Mouse (Mus musculus): ENCODE results near the gene Tpm3. TPM values are rescaled to one million over a fixed set of nuclear protein-coding genes. Genes with fewer than 3 reads are reported as not detected.
"Not testable (repeated sequence)": the region's sequence is repeated elsewhere in the genome, so short reads cannot be mapped to it uniquely, and the experiment has no call there.

Tpm3 gene
- polyA plus RNA-seq, 1 experiment from 2014 or later = 343 TPM

DNA sequence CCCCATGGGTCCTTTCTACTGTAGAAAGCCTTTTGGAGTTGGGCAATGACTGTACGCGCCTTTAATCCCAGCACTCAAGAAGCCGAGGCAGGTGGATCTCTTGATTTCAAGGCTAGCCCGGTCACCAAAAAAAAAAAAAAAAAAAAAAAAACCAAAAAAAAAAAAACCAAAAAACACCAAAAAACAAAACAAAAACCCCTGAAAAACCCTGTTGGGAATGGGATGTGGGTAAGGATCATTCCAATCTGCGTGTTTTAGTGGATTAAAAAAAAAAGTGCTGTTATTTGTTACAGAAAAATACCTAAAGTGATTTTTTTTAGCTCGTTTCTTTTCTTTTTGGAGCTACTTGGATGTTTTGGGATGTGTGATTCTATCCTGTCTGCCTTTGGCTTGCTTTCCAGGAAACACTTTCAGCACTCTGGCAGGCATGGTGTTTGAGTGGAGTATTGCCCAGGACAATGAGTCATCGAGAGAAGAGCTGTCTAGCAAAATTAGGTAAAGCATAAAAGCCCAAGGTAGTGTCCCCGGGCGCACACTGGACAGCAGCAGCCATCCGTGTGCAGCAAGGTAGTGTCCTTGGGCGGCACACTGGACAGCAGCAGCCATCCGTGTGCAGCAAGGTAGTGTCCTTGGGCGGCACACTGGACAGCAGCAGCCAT is 45.8 kb downstream of the Tpm3 start:
- H3K9ac ChIP-seq (ENCODE audit: low read depth, low read length) = no peak overlapping the region
- no peak for ATAC-seq
- no peak overlapping the region for H3K27ac ChIP-seq (ENCODE audit: low read depth, low read length)
- H3K4me1 ChIP-seq (ENCODE audit: control insufficient read depth, insufficient read depth, low read depth, low read length) = no peaks in the 10 kb centered on the region
- no peaks in the 10 kb centered on the region for H3K36me3 ChIP-seq (ENCODE audit: control insufficient read depth, insufficient read depth, low read length)
- 93% methylated on average over 13 of the region's 13 CpGs for WGBS
- no peaks in the 10 kb centered on the region for H3K9me3 ChIP-seq (ENCODE audit: control insufficient read depth, low read length)
- H3K27me3 ChIP-seq (replicated peaks; ENCODE audit: control insufficient read depth, insufficient read depth, low read length) = no peaks in the 10 kb centered on the region
- no peak overlapping the region for H3K4me2 ChIP-seq (ENCODE audit: low read length)
- no peak overlapping the region for H3K4me3 ChIP-seq (ENCODE audit: low read length)

- H3K4me2 ChIP-seq (ENCODE audit: low read length); H3K4me3 ChIP-seq (ENCODE audit: low read length); H3K9me3 ChIP-seq (ENCODE audit: control insufficient read depth, low read length); H3K27ac ChIP-seq (ENCODE audit: low read depth, low read length); ATAC-seq; H3K9ac ChIP-seq (ENCODE audit: low read depth, low read length); H3K36me3 ChIP-seq (ENCODE audit: control insufficient read depth, insufficient read depth, low read length); H3K27me3 ChIP-seq (replicated peaks; ENCODE audit: control insufficient read depth, insufficient read depth, low read length); H3K4me1 ChIP-seq (ENCODE audit: control insufficient read depth, insufficient read depth, low read depth, low read length): not testable (repeated sequence)
- 75% methylated on average over 5 of the region's 5 CpGs for whole genome bisulfite sequencing
Observed at GRCm38 (mm10) chr3:90122036-90122435, 49.6 kb downstream of the Tpm3 start.

DNA sequence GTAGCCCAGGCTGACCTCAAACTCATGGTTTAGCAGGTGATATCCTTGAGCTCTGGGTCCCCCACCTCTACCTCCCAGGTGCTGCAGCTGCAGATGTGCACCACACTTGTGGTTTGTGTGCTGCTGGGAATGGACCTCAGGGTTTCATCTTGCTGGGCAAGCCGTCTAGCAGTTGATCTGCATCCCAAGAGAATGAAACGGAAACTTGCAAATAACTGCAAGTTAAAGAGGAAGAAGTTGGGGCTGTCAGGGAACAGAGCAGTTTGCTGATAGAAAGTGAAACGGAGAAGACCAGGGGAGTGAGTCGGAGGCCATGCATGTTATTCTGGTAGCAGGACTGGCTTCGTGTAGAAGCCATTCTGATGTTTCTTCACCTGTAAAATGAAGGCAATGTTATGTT is 53.3 kb downstream of the Tpm3 start:
- ATAC-seq = no peak
- Histone ChIP-seq H3K9me3 (ENCODE audit: control insufficient read depth, low read length) (no peaks in the 10 kb centered on the region), H3K27me3 (replicated peaks; ENCODE audit: control insufficient read depth, insufficient read depth, low read length) (no peaks in the 10 kb centered on the region), H3K4me3 (ENCODE audit: low read length) (no peak overlapping the region), H3K36me3 (ENCODE audit: control insufficient read depth, insufficient read depth, low read length) (no peaks in the 10 kb centered on the region), H3K4me1 (ENCODE audit: control insufficient read depth, insufficient read depth, low read depth, low read length) (no peaks in the 10 kb centered on the region), H3K9ac (ENCODE audit: low read depth, low read length) (no peak overlapping the region), H3K4me2 (ENCODE audit: low read length) (no peak overlapping the region), H3K27ac (ENCODE audit: low read depth, low read length) (no peak overlapping the region)
- WGBS = 79% methylated on average over 5 of the region's 5 CpGs

DNA sequence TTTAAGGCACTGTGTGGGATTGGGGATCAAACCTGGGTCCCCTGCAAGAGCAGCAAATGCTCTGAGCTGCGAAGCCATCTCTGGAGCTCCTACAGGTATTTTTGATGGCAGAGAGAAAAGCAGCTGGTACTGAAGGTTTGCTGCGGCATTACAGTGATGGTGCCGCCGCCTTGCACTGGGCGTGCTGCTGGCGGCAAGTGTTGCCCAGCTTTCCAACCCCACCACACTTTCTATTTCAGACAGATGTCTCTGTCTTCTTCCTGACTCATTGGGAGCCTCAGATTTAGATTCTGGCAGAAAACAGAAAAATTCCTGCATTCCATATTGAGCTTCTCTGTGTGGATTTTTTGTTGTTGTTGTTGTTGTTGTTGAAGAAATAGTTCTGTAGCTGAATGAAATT is 55.4 kb downstream of the Tpm3 start:
- 94% methylated on average over 6 of the region's 6 CpGs for WGBS

DNA sequence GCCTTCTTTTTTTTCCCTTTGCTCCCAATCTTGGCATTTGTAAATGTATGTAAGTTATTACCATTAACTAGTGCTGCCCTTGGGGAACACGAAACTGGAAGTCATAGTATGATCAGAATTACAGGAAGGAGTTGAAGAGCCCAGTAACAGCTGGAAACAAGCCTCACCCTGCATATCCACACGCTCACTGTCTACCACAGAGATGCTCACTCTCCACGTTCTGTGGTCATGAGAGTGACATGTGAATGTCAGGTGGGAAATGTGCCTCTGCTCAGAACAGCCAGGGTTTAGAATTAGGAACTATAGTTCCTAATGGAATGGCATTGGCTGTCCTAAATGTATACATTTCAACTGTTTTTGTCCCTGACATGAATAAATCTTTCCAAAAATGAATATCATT is 60.3 kb downstream of the Tpm3 start:
- Histone ChIP-seq H3K4me1 (ENCODE audit: control insufficient read depth, insufficient read depth, low read depth, low read length) (no peaks in the 10 kb centered on the region), H3K4me2 (ENCODE audit: low read length) (no peak overlapping the region), H3K4me3 (ENCODE audit: low read length) (no peak overlapping the region), H3K36me3 (ENCODE audit: control insufficient read depth, insufficient read depth, low read length) (no peaks in the 10 kb centered on the region), H3K9ac (ENCODE audit: low read depth, low read length) (no peak overlapping the region), H3K27me3 (replicated peaks; ENCODE audit: control insufficient read depth, insufficient read depth, low read length) (no peaks in the 10 kb centered on the region), H3K27ac (ENCODE audit: low read depth, low read length) (no peak overlapping the region), H3K9me3 (ENCODE audit: control insufficient read depth, low read length) (no peaks in the 10 kb centered on the region)
- 76% methylated on average over 3 of the region's 3 CpGs for WGBS
- no peak for ATAC-seq

More for the DNA sequence above, 55.4 kb downstream of the Tpm3 start:
- no peak overlapping the region for H3K4me3 ChIP-seq (ENCODE audit: low read length)
- no peaks in the 10 kb centered on the region for H3K27me3 ChIP-seq (replicated peaks; ENCODE audit: control insufficient read depth, insufficient read depth, low read length)
- H3K4me1 ChIP-seq (ENCODE audit: control insufficient read depth, insufficient read depth, low read depth, low read length) = no peaks in the 10 kb centered on the region
- no peaks in the 10 kb centered on the region for H3K9me3 ChIP-seq (ENCODE audit: control insufficient read depth, low read length)
- H3K4me2 ChIP-seq (ENCODE audit: low read length) = no peak overlapping the region
- no peak overlapping the region for H3K9ac ChIP-seq (ENCODE audit: low read depth, low read length)
- H3K36me3 ChIP-seq (ENCODE audit: control insufficient read depth, insufficient read depth, low read length) = no peaks in the 10 kb centered on the region
- ATAC-seq = no peak
- H3K27ac ChIP-seq (ENCODE audit: low read depth, low read length) = no peak overlapping the region

- Histone ChIP-seq H3K9me3 (ENCODE audit: control insufficient read depth, low read length) (no peaks in the 10 kb centered on the region), H3K4me1 (ENCODE audit: control insufficient read depth, insufficient read depth, low read depth, low read length) (no peaks in the 10 kb centered on the region), H3K4me2 (ENCODE audit: low read length) (no peak overlapping the region), H3K27me3 (replicated peaks; ENCODE audit: control insufficient read depth, insufficient read depth, low read length) (no peaks in the 10 kb centered on the region), H3K27ac (ENCODE audit: low read depth, low read length) (no peak overlapping the region), H3K36me3 (ENCODE audit: control insufficient read depth, insufficient read depth, low read length) (no peaks in the 10 kb centered on the region), H3K4me3 (ENCODE audit: low read length) (no peak overlapping the region), H3K9ac (ENCODE audit: low read depth, low read length) (no peak overlapping the region)
- ATAC-seq = no peak
- 90% methylated on average over 1 of the region's 1 CpGs for WGBS
Observed at GRCm38 (mm10) chr3:90133331-90133730, 60.9 kb downstream of the Tpm3 start.

DNA sequence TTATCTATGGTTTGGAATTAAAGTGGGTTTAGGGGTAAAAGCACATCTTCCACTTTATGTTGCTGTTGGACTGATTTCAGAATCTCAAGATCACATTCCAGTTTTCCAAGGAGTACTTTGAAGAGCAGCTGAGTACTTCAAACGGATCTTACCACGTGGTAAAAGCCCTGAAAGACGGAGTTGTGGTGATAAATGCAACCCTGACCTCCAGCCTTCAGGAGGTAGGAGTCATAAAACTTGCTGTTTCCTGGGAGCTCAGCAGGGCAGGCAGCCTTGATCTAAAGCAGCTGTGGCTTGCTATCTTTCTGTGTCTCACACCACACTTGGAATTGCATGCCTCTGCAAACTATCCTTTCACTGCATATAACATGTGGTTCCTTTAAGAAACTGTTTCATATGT is 62.0 kb downstream of the Tpm3 start:
- Histone ChIP-seq H3K4me1 (ENCODE audit: control insufficient read depth, insufficient read depth, low read depth, low read length) (no peaks in the 10 kb centered on the region), H3K4me3 (ENCODE audit: low read length) (no peak overlapping the region), H3K4me2 (ENCODE audit: low read length) (no peak overlapping the region), H3K36me3 (ENCODE audit: control insufficient read depth, insufficient read depth, low read length) (no peaks in the 10 kb centered on the region), H3K9ac (ENCODE audit: low read depth, low read length) (no peak overlapping the region), H3K27ac (ENCODE audit: low read depth, low read length) (no peak overlapping the region), H3K27me3 (replicated peaks; ENCODE audit: control insufficient read depth, insufficient read depth, low read length) (no peaks in the 10 kb centered on the region), H3K9me3 (ENCODE audit: control insufficient read depth, low read length) (no peaks in the 10 kb centered on the region)
- no peak for ATAC-seq
- WGBS = 60% methylated on average over 3 of the region's 3 CpGs

- WGBS = 84% methylated on average over 5 of the region's 5 CpGs
- no peaks in the 10 kb centered on the region for H3K27me3 ChIP-seq (replicated peaks; ENCODE audit: control insufficient read depth, insufficient read depth, low read length)
- no peaks in the 10 kb centered on the region for H3K9me3 ChIP-seq (ENCODE audit: control insufficient read depth, low read length)
- H3K4me2 ChIP-seq (ENCODE audit: low read length) = no peak overlapping the region
- no peak overlapping the region for H3K9ac ChIP-seq (ENCODE audit: low read depth, low read length)
- no peak for ATAC-seq
- H3K27ac ChIP-seq (ENCODE audit: low read depth, low read length) = no peak overlapping the region
- H3K4me3 ChIP-seq (ENCODE audit: low read length) = no peak overlapping the region
- no peaks in the 10 kb centered on the region for H3K36me3 ChIP-seq (ENCODE audit: control insufficient read depth, insufficient read depth, low read length)
- H3K4me1 ChIP-seq (ENCODE audit: control insufficient read depth, insufficient read depth, low read depth, low read length) = no peaks in the 10 kb centered on the region
Observed at GRCm38 (mm10) chr3:90134993-90135392, 62.5 kb downstream of the Tpm3 start.

- no peak for ATAC-seq
- Histone ChIP-seq H3K36me3 (ENCODE audit: control insufficient read depth, insufficient read depth, low read length) (no peaks in the 10 kb centered on the region), H3K9ac (ENCODE audit: low read depth, low read length) (no peak overlapping the region), H3K4me2 (ENCODE audit: low read length) (no peak overlapping the region), H3K4me1 (ENCODE audit: control insufficient read depth, insufficient read depth, low read depth, low read length) (no peaks in the 10 kb centered on the region), H3K9me3 (ENCODE audit: control insufficient read depth, low read length) (no peaks in the 10 kb centered on the region), H3K27me3 (replicated peaks; ENCODE audit: control insufficient read depth, insufficient read depth, low read length) (no peaks in the 10 kb centered on the region), H3K4me3 (ENCODE audit: low read length) (no peak overlapping the region), H3K27ac (ENCODE audit: low read depth, low read length) (no peak overlapping the region)
- 37% methylated on average over 13 of the region's 13 CpGs for WGBS
Observed at GRCm38 (mm10) chr3:90136660-90137059, 64.2 kb downstream of the Tpm3 start.

DNA sequence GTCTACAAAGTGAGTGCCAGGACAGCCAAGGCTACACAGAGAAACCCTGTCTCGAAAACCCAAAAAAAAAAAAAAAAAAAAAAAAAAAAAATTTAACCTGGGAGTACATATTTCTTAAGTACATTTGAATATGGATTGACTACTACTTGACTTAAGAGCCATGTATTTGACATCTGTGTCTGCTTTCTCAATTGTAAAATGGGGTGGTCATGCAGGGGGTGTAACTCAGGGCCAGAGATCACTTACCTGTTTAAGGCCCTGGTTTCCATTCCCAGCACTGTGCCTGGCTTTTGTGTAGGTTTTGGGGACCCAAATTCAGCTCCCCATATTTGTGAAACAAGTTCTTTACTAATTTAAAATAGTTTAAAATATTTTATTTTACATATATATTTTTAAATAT is 65.2 kb downstream of the Tpm3 start:
- Histone ChIP-seq H3K36me3 (ENCODE audit: control insufficient read depth, insufficient read depth, low read length) (no peaks in the 10 kb centered on the region), H3K4me2 (ENCODE audit: low read length) (no peak overlapping the region), H3K9ac (ENCODE audit: low read depth, low read length) (no peak overlapping the region), H3K27me3 (replicated peaks; ENCODE audit: control insufficient read depth, insufficient read depth, low read length) (no peaks in the 10 kb centered on the region), H3K9me3 (ENCODE audit: control insufficient read depth, low read length) (no peaks in the 10 kb centered on the region), H3K4me1 (ENCODE audit: control insufficient read depth, insufficient read depth, low read depth, low read length) (no peaks in the 10 kb centered on the region), H3K4me3 (ENCODE audit: low read length) (no peak overlapping the region), H3K27ac (ENCODE audit: low read depth, low read length) (no peak overlapping the region)
- no peak for ATAC-seq
- WGBS = 80% methylated on average over 1 of the region's 1 CpGs
